Mouse (Mus musculus) small intestine, adult 2 months (tissue): ENCODE results near the gene Mfap5.

Experiments
- CTCF ChIP-seq: fragments of 200-500 bp; IDR thresholded peaks from 2 replicates; pipeline ENCODE4 v1.5.1; 2012; ENCODE audit warnings: low read depth, mild to moderate bottlenecking, control low read depth, inconsistent platforms, low read length, moderate library complexity, mixed read lengths; ENCODE audit not compliant: insufficient replicate concordance, insufficient read length; ENCODE audit errors: extremely low read depth
- POLR2A ChIP-seq: fragments of 200-500 bp; IDR thresholded peaks from 2 replicates; pipeline ENCODE4 v1.6.1; 2012; ENCODE audit warnings: low read depth, mild to moderate bottlenecking, control low read depth, inconsistent platforms, low read length, moderate library complexity

- TF ChIP-seq CTCF: no peak
- TF ChIP-seq POLR2A: no peak
Observed at GRCm38 (mm10) chr6:122478062-122478461, 27.6 kb upstream of the Mfap5 start.
